Mouse (Mus musculus) frontal cortex, postnatal 36 days (tissue): Measurements from ENCODE around the gene Rtl8c.
A peak's percentile ranks its signal among the peaks of the same experiment; 100 is the strongest.
"Not testable (repeated sequence)": the region's sequence is repeated elsewhere in the genome, so short reads cannot be mapped to it uniquely, and the experiment has no call there.

Experiments
- DNase-seq, 2 experiments: peaks; one replicate each; pipeline ENCODE4 v3.0.0; 2022; ENCODE audit warnings: low spot score in 2 of 2

Rtl8c gene

DNA sequence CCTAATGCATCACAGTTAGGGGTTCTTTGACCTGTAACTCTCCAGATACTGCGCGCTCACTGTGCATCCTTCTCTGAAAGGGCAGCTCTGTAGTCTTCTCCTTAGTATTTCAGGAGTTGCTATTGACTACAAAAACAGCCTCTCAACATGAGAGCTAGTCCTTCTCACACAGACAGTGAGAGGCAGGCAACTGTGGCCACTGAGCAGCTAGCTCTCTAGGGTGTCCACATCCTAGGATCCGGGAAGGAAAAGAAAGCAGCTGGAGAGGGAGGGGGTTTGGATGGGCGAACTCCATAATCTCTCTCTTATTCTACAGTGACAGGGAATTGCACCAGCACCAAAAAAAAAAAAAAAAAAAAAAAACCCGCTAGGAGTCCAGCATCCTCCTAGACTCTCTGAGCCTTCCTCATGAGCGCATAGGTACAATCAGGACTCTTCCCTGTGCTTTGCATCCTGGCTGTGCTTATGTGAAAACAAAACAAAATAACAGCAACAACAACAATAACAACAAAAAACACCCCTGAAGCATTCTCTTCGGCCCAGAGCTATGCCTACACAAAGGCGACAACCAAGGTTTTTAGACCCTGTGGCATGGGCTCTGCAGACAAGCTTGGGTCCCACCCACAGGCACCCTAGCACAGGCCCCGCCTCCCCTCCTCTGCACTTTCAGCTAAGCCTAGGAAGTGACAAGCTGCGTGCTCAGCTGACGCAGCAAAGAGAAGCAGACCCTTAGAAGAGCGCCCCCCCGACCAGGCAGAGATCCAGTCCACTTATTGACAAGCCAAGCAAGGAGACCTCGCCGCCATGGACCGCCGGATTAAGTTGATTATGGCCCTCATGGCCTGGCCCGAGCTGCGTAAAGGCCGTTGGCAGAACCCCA, at the start of gene Rtl8c:
TSS of gene Rtl8c (plus strand) at position 791 of the 880 bp plus-strand sequence.
- DNase-seq = peak; percentile 72 to 75

- DNase-seq = no peak
Measured at GRCm38 (mm10) chrX:53579311-53579710, 28.5 kb upstream of the Rtl8c start.

DNA sequence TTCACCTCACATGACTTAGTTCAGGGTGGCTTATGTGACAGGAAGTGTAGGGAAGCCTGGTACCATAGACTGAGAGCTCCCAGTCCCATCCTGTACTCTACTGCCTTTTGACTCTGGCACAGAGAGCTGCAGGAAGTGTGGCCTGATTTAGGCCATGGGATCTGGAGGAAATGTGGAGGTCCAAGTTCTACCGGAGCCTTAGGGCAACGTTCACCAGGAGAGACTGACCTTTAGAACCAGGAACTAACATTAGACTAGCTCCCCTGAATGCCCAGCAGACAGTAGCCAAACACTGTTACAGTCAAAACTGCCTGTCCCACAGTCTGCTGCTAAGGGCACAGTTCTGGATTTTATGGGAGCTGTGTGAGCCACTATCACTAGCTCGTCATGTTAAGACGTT, 26.4 kb upstream of the Rtl8c start:
- DNase-seq = not testable (repeated sequence)

DNA sequence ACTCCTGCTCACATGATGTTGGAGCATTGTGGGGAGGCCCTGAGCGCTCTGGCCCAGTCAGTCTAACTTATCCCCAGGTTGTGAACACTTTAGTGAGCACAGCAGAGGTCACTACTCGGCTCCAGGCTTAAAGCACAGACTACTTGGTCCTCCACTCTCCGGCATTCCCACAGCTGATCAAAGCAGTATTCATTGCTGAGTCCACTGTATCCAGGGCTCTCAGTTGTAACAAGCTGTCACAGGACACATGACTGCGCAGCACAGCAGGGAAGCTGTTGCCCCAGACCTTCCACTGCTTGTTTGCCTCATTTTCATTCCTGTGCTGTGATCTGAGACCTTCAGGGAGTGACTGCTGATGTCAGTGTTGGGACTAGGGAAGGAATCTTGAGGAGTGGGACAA, 24.4 kb upstream of the Rtl8c start:
- DNase-seq = not testable (repeated sequence)

DNA sequence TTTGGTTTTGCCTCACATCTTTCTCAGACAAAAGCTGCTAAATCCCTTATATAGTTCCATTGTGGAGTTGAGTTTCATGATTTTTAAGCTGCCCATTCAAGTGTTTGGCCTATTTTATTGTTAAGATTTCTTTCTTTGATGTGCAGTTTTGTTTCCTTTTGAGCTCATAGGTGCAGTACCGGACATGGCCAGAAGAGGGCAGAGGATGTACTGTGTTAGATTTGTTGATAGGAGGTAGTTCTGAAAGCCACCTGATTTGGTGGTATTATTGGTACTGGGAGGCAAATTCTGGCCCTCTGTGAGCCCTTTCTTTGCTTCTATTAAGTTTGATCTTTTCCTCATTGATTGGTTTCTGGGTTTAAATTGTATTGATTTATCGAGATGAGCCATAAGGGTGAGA, 7.8 kb upstream of the Rtl8c start:
- DNase-seq = peak; percentile 43 to 72

- DNase-seq = not testable (repeated sequence)
Measured at GRCm38 (mm10) chrX:53606176-53606575, 1.7 kb upstream of the Rtl8c start.

GRCm38 (mm10) chrX:53608122-53608813, 436 bp downstream of the Rtl8c start:
- DNase-seq = peak; percentile 11 to 15

GRCm38 (mm10) chrX:53608879-53609278, 1.0 kb downstream of the Rtl8c start, which contains the start of gene Gm14597:
Gene Gm14597 (minus strand): TSS chrX:53608979.
- not testable (repeated sequence) for DNase-seq

- peak; percentile 45 to 79 for DNase-seq
Measured at GRCm38 (mm10) chrX:53610571-53610970, 2.7 kb downstream of the Rtl8c start.

GRCm38 (mm10) chrX:53611395-53611794, 3.6 kb downstream of the Rtl8c start:
- not testable (repeated sequence) for DNase-seq

- not testable (repeated sequence) for DNase-seq
Measured at GRCm38 (mm10) chrX:53638107-53638506, 30.3 kb downstream of the Rtl8c start.

- not testable (repeated sequence) for DNase-seq
Measured at GRCm38 (mm10) chrX:53642604-53642979, 34.8 kb downstream of the Rtl8c start.

- peak; percentile 60 to 71 for DNase-seq
Measured at GRCm38 (mm10) chrX:53642980-53643961, 35.4 kb downstream of the Rtl8c start, which contains the start of gene Rtl8a. Gene Rtl8a (minus strand): TSS chrX:53643682.

- DNase-seq = no peak
Measured at GRCm38 (mm10) chrX:53645885-53646284, 38.1 kb downstream of the Rtl8c start.

DNA sequence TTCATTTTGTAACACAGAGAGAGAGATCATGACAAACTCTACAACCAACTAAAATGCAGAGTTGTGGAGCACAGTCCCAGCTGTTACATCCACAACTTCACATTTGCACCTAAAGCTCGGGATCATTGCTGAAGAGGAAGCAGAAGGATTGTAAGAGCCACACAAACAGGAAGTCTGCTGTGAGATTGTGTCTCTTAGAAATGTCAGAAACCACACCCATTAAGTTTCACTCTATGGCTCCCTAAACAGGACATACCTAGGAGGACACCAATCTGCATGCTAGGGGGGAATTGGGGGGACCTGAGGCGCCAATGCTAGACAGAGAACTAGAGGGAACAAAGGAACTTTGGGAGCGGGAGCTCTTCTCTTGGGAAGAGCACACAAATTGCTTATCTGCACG, 45.1 kb downstream of the Rtl8c start:
- not testable (repeated sequence) for DNase-seq
